Mouse (Mus musculus) monocyte, adult 2 months (primary cell): ENCODE data around the gene Ercc6.

ENCODE experiments used
- DNase-seq, 2 experiments: peaks; one replicate each; pipeline ENCODE4 v3.0.0; 2022; ENCODE audit warnings: low spot score in 2 of 2, low read depth in 1 of 2

Gene Ercc6

DNA sequence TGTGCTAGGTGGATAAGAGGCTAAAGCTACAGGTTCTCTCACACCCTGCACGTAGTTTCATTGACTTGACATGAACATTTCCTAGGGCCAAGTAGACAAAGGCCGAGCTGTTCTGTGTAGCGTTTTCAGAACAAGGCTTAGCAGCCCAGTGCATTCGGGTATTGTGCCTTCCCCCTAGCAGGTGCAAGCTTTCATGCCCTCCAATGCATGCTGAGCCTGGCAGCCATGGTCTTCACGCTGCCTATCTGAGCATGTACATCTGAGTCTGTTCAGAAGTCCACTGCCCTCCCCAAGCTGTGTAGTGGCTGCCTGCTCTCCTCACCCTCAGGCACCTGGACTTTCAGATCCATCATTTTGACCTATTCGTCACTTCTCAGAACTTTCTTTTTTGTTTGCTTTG lies 50.3 kb downstream of the Ercc6 start:
- no peak for DNase-seq

DNA sequence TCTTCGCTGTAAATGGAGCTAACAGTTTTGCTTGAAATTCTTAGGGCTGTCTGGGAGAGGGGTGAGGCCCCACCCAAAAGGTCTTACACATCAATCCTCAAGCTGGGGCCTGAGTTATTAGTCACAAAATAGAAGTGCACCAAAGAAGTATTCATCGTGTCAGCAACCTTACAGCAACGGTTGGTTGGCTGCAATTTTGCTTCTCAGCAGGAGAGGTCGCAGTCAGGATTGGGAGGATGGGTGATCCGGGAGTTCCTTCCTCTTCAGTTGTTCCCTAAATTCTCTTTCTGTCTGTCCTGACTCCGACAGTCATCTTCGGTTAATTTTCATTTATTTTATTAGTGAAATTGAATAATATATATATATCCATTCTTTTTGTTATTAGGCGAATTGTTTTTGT lies 59.2 kb downstream of the Ercc6 start:
- DNase-seq, result no peak

- no peak for DNase-seq
Measured at GRCm38 (mm10) chr14:32578420-32578819, 65.1 kb downstream of the Ercc6 start.

DNA sequence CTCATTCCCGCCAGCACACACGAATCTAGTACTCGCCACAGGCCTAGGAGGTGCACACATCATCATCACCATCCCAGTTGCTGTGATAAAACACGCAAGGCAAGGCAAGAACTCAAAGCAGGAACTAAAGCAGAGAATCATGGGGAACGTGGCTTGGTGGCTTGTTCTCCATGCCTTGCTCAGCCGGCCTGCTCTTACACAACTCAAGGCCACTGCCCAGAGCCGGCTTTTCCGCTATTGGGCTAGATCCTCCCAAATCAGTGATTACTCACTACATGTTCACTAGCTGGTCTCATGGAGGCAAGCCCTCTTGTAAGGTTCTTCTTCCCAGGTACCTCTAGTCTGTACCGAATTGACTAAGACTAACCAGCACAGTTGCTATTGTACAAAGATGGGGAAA lies 70.4 kb downstream of the Ercc6 start:
- no peak for DNase-seq

- DNase-seq, result peak in 1 of 2 experiments; percentile 32
Measured at GRCm38 (mm10) chr14:32587013-32587784, 73.9 kb downstream of the Ercc6 start.

DNA sequence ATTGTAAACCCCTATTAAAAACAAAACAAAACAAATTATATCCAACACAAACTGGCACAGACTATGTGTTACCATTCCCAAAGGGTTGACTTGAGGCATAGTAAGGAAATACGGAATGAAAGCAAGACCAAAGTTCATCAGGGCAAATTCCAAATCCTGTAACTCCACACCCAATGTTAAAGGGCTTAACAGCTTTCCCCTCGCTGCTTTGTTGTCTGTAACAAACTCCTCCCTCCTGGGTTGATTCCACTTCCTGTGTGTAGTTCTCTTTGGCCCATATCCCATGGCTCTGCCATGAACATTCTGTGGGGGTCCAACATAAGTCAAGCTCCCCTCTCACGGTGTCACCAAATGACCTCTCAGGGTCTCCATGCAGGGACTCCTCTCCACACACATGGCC lies 77.1 kb downstream of the Ercc6 start:
- DNase-seq, result no peak

DNA sequence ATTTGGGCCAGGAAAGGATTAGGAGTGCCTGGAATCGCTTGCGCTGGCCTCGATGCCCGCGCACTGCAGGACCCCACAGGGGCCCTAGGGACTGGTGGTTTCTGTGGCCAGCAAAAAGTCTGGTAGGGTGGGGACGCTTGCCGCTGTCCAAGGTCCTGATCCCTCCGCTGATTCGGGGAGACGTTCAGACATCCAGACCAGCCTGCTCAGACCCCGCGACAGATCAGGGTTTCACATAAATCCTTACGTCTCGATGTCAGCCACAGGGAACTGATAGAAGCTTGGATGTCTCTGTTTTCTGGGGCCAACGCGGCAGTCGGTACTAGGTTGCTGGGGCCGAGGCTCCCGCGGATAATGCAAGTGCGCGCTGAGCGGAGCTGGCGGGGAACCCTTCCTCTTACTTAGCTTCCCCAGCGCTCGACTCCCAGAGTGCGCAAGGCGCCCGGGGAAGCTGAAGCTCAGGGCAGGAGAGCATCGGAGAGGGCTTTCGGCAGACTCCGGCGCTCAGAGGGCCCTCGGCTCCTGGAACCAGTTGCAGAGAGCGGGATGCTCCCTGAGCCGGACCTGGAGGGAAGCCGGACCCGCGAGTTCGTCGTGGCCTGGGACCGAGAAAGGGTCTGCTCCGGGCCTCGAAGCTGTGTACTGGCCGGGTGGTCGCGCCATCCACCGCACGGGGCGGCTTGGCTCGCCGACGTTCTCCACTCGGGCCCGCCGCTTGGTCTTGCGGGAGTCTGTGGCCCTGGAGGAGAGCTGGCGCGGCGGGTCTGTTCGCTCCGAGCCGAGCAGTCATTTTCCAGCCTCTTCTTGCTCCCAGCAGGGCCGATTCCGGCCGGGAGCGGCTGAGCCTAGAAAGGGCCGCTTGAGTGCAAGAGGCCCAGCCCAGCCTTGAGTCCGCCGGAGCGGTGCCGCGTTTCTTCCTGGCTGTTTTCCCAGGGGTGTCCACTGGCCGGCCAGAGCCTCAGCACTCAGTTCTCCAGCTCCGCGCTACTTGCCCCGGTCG lies 84.2 kb downstream of the Ercc6 start:
- DNase-seq, result no peak

DNA sequence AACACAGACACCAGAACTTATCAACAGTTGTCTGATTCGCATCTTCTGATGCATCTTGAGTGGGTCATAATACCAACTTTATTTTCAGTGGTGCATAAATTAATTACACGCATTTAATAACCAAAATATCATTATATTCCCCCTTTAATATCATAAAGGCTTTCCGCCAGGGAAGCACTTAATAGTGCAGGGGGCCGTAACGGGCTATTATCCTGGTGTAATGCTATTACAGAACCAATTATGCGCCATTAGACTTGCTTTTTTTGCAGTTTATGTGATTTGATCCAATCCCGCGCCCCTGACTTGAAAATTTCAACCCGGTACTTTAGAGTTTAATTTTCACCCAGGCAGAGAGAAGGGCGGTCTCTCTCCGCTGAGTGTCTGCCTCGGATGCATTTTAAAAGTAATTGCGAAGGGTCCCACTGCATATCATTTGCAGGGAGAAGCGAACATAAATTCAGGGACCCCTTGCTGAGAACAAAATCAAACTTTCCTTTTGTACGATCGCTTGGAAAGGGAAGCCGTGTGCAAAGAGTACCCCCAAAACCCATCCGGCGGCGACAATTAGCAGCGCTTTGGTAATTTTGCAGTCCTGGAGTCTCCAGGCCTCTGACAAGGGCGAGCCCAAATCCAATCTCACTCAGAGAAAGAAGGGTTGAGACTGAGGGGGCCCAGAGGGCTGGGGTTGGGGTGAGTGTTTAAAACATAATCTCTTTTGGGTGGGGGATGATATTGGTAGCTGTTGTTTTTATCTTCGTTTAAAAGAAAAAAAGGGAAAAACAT lies 85.3 kb downstream of the Ercc6 start:
- no peak for DNase-seq

DNA sequence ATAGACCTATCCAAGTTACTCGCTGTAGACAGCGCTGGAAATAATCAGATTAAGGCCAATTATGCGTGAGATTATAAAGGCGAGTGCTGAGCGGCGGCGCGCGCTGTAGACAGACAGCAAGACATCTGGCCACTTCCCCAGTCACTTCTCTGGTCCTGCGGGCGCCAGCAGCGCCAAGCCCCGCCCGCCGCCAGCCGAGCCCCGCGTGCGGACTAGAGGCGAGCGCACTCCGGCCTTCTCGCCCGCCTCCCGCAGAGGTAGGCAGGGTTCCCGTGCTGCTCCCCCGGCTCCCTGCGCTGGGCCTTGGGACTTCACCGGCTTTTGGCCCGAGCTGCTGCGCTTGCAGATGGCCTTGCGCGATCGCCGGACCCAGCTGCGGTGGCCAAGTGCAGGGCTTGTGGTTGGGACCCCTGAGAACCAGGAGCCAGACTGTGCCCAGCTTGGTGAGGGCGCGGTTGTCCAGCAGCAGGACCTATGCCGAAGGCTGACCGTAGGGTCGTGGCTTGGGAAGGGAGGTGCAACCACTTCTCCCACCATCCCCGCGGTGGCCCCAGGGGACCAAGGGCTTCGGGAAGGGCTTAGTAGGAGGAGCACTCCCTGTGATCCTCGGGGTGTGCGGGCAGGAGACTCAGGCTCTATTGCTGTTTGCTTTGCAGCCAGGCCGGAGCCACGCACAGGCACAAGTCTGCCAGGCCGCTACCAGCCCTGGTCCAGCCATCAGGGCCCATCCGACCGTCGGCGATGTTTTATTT lies 86.1 kb downstream of the Ercc6 start, which contains the start of gene Prrxl1:
Gene Prrxl1 (plus strand): TSS at position 118 of the 752 bp plus-strand sequence.
- no peak for DNase-seq

GRCm38 (mm10) chr14:32600110-32600509 lies 86.8 kb downstream of the Ercc6 start:
- no peak for DNase-seq

GRCm38 (mm10) chr14:32605508-32605907 lies 92.2 kb downstream of the Ercc6 start:
- no peak for DNase-seq

DNA sequence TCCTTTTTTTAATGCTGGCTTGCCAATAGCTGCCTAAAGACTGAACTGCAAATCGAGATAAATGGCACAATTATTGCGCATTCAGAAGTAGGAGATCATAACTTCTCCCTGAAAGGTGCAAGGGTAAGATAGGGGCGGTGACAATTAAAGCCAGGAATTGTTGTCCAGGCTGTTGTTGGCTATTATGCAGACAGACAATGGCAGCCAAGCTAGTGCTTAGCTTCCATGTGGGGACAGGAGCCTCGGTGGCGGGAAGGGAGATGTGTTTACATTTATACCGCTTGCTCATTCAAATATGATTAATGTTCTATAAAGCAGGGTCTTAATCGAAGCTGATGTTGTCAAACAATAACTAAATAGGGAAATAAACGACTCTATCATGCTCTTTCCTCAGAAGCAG lies 93.0 kb downstream of the Ercc6 start:
- DNase-seq, result no peak

- no peak for DNase-seq
Measured at GRCm38 (mm10) chr14:32609392-32609791, 96.1 kb downstream of the Ercc6 start.

- no peak for DNase-seq
Measured at GRCm38 (mm10) chr14:32617253-32617652, 103.9 kb downstream of the Ercc6 start.

DNA sequence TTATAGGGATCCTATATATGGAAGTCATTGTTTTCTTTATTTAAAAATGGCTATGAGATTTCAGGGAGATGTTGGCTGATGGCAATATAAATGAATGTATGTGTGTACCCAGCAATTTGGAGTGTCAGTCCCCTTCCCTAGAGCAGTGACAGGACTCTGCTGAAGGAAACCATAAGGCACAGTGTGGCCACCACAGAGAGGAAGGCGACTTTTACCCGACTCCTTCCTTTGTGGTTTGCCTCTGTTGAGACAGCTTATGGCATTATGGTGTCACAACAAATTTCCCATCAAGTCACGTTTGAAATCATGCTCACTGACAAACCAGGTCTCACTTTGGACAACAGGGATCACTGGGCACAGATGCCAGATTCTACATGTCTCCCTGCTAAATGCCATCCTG lies 110.9 kb downstream of the Ercc6 start:
- no peak for DNase-seq

GRCm38 (mm10) chr14:32624811-32625210 lies 111.5 kb downstream of the Ercc6 start:
- no peak for DNase-seq

GRCm38 (mm10) chr14:32627271-32627670 lies 114.0 kb downstream of the Ercc6 start:
- DNase-seq, result no peak

GRCm38 (mm10) chr14:32628584-32628983 lies 115.3 kb downstream of the Ercc6 start:
- DNase-seq, result no peak
